Mouse (Mus musculus): ENCODE data around the gene Eef1akmt2. TPM values are rescaled to one million over a fixed set of nuclear protein-coding genes. Genes with fewer than 3 reads are reported as not detected.

The Eef1akmt2 gene
- total RNA-seq, 1 experiment from 2014 or later: 86.3 TPM

GRCm38 (mm10) chr7:132817056-132817455 lies 35.4 kb downstream of the Eef1akmt2 start:
- ATAC-seq (replicated peaks in 1 of 2; ENCODE audit: insufficient read depth in 1 of 2, low FRiP score in 2 of 2, low TSS enrichment in 1 of 2, low read depth in 1 of 2, poor library complexity in 2 of 2, severe bottlenecking in 2 of 2): no peak

GRCm38 (mm10) chr7:132816528-132816927 lies 35.9 kb downstream of the Eef1akmt2 start:
- ATAC-seq (replicated peaks in 1 of 2; ENCODE audit: insufficient read depth in 1 of 2, low FRiP score in 2 of 2, low TSS enrichment in 1 of 2, low read depth in 1 of 2, poor library complexity in 2 of 2, severe bottlenecking in 2 of 2): no peak

DNA sequence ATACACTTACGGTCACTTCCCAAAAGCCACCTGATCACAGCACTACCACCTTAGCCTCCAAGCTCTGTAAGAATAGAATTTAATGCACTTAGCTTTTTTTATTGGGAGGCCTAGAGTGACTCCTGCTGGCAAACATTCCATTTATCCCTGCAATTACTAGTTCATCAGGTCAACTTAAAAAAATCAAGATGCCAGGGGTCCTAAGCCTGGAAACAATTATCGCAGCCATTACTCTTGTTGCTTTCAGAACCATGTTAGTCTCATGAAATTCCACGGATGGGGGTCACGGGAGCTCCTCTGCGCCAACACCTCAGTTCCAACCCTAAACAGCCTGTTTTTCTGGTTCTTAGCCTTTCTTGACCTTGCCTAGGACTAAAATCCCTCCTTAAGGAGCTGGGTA lies 37.4 kb downstream of the Eef1akmt2 start:
- no peak for ATAC-seq (replicated peaks in 1 of 2; ENCODE audit: insufficient read depth in 1 of 2, low FRiP score in 2 of 2, low TSS enrichment in 1 of 2, low read depth in 1 of 2, poor library complexity in 2 of 2, severe bottlenecking in 2 of 2)

DNA sequence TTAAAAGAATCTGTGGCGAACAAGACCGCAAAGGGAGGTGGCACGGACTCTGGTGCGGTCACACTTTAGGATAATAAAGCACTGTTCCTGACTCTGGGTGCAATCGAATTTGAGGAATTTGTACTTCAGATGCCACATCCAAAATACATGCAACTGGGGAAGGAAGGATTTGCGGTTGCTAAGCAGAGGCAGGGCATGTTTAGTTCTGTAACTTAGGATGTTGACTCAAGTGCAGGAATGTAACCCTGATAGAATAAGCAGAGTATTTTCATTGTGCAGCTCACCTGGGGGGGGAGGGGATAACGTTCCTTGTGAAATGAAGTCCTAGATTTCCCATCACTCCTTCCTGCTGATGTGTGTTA lies 38.4 kb downstream of the Eef1akmt2 start:
- ATAC-seq (replicated peaks in 1 of 2; ENCODE audit: insufficient read depth in 1 of 2, low FRiP score in 2 of 2, low TSS enrichment in 1 of 2, low read depth in 1 of 2, poor library complexity in 2 of 2, severe bottlenecking in 2 of 2): no peak

DNA sequence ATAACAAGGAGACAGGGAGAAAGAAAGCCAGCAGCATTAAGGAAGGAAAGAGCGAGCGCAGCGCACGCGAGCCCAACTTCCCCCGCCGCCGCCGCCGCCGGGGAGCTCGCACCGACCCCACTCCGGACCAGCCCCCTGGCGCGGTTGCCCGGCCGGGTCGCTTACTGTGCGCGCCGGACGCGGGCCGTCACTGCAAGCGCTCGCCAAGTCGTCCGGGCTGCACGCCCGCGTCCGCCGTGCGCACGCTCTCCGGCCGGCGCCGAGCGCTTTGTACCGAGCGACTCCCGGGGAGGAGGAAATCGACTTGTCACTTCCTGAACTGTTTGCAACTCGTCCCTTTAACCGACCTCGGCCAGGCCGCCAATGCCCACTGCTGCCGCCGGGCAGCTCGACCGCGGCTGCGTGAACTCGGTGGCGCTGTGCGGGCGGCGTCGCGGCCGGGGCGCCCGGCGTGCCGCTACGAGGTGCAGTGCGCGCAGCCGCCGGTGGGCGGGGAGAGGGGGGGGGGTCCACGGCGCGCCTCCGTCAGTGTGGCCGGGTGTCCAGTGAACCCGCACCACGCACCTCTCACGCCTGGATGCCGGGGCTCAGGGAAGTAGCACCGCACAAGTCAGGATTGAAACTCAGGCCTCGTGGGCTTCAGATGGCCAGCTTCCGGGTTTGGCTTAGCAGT lies 38.9 kb downstream of the Eef1akmt2 start, which contains the start of gene Fam53b:
TSS of gene Fam53b (minus strand) at position 471 of the 673 bp plus-strand sequence.
- ATAC-seq (replicated peaks in 1 of 2; ENCODE audit: insufficient read depth in 1 of 2, low FRiP score in 2 of 2, low TSS enrichment in 1 of 2, low read depth in 1 of 2, poor library complexity in 2 of 2, severe bottlenecking in 2 of 2): peak; percentile 5 to 38; a peak in 1 of 4 replicates

DNA sequence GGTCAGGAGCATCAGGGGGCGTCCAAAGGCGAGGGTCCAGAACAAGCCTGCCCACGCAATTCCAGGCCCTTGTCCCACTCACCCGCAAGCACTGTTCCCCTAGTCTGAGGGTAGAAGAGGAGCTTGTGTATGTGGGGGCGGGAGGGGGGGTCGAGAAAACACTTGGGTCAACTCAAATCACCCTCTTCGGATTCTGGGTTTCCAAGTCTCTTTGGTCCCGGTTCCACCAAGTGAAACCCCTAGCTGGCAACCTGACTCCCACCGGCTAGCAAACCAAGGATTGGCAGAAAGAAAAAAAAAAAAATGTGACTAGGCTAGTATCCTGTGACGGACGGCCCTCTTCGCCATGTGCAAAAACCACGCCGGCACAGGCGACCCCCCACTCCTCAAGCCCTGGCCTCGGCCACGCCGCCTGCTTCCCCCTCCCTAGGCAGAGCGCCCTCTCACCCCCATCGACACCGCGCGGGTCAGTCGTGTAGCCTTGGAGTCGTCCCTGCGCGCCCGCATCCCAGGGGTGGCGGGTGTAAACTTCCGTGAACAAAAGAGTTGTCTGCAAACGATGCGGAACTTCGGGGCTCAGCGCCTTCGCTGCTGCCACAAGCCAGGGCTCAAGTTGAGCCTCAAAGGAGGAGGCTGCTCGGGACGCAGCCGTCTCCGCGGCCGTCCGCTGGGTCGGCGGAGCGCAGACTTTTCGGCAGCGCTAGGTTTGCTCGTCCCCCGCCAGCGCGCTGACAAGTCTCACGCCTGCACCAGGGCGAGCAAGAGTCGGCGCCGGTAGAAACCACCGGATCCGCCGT lies 39.7 kb downstream of the Eef1akmt2 start:
- peak; percentile 32 to 62 for ATAC-seq (replicated peaks in 1 of 2; ENCODE audit: insufficient read depth in 1 of 2, low FRiP score in 2 of 2, low TSS enrichment in 1 of 2, low read depth in 1 of 2, poor library complexity in 2 of 2, severe bottlenecking in 2 of 2)

GRCm38 (mm10) chr7:132811716-132812618 lies 40.5 kb downstream of the Eef1akmt2 start:
- ATAC-seq (replicated peaks in 1 of 2; ENCODE audit: insufficient read depth in 1 of 2, low FRiP score in 2 of 2, low TSS enrichment in 1 of 2, low read depth in 1 of 2, poor library complexity in 2 of 2, severe bottlenecking in 2 of 2): peak in 1 of 2 experiments; percentile 19; a peak in 1 of 4 replicates

- peak; percentile 62 to 76 for ATAC-seq (replicated peaks in 1 of 2; ENCODE audit: insufficient read depth in 1 of 2, low FRiP score in 2 of 2, low TSS enrichment in 1 of 2, low read depth in 1 of 2, poor library complexity in 2 of 2, severe bottlenecking in 2 of 2)
Observed at GRCm38 (mm10) chr7:132810879-132811278, 41.6 kb downstream of the Eef1akmt2 start.

DNA sequence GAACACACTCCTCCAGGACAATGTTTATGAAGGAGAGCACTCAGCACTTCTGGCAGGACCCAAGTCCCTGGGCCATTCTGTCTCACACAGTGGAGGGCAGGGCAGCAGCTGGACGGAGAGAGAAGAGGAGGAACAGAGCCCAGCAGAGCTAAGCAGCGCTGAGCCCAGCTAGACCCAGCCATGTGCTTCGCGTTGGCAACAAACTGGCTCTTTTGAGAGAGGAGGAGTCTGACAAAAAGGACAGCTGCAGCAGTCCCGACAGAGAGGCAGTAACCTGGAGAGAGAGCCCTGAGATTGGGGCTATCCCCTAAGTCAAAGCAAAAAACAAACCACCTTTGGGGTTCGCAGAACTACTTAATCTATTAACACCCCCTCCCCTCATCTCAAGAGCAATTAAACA lies 42.1 kb downstream of the Eef1akmt2 start:
- no peak for ATAC-seq (replicated peaks in 1 of 2; ENCODE audit: insufficient read depth in 1 of 2, low FRiP score in 2 of 2, low TSS enrichment in 1 of 2, low read depth in 1 of 2, poor library complexity in 2 of 2, severe bottlenecking in 2 of 2)

DNA sequence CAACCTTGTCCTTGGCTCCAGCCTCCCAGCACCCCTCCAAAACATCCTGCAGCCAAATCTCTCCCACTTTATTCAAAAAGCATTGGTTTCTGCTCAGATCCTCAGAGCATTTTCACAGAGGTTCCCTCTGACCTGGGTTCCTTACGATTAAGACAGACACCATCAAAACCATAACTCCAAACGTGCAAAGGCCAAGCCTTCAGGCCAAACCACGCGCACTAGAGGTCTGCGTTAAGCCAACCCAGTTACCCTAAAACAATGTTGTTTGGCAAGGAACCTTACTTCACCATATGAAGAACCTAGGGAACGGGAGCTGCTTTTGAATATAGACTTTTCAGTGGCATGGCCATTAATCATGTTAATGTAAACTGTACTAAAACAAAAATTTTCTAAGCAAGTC lies 42.8 kb downstream of the Eef1akmt2 start:
- no peak for ATAC-seq (replicated peaks in 1 of 2; ENCODE audit: insufficient read depth in 1 of 2, low FRiP score in 2 of 2, low TSS enrichment in 1 of 2, low read depth in 1 of 2, poor library complexity in 2 of 2, severe bottlenecking in 2 of 2)

GRCm38 (mm10) chr7:132808841-132809682 lies 43.4 kb downstream of the Eef1akmt2 start:
- no peak for ATAC-seq (replicated peaks in 1 of 2; ENCODE audit: insufficient read depth in 1 of 2, low FRiP score in 2 of 2, low TSS enrichment in 1 of 2, low read depth in 1 of 2, poor library complexity in 2 of 2, severe bottlenecking in 2 of 2)

DNA sequence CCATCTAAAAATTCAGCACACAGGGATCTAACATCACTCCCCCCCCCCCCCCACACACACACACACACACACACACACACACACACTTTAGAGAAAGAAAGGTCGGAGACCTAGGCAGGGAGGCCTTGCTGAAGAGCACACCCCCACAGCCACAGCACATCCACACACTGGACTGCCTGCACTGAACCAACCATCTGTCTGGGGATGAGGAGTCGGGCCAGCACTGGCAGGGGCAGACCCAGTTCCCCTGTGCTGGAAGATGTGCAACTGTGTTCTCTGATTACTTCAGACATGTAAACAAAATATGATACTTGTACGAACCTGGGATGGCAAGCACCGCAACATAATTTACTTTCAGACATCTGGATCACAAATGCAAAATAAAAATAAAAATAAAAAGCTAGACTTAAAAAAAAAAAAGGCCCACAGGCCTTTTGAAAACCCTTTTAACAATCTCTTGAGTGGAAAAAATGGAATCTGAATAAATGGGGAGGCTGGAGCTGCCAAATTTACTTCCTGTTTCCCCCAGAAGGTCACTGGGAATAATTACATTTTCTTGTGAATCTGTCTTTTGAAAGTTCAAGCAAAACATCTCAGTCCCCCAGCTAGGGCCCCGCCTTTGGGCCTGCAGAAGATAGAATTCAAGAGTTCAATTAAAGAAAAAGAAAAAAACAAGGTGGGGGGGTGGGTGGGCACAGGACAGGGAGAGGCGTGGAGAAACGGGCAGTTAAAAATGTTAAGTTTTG lies 44.2 kb downstream of the Eef1akmt2 start:
- ATAC-seq (replicated peaks in 1 of 2; ENCODE audit: insufficient read depth in 1 of 2, low FRiP score in 2 of 2, low TSS enrichment in 1 of 2, low read depth in 1 of 2, poor library complexity in 2 of 2, severe bottlenecking in 2 of 2): no peak

DNA sequence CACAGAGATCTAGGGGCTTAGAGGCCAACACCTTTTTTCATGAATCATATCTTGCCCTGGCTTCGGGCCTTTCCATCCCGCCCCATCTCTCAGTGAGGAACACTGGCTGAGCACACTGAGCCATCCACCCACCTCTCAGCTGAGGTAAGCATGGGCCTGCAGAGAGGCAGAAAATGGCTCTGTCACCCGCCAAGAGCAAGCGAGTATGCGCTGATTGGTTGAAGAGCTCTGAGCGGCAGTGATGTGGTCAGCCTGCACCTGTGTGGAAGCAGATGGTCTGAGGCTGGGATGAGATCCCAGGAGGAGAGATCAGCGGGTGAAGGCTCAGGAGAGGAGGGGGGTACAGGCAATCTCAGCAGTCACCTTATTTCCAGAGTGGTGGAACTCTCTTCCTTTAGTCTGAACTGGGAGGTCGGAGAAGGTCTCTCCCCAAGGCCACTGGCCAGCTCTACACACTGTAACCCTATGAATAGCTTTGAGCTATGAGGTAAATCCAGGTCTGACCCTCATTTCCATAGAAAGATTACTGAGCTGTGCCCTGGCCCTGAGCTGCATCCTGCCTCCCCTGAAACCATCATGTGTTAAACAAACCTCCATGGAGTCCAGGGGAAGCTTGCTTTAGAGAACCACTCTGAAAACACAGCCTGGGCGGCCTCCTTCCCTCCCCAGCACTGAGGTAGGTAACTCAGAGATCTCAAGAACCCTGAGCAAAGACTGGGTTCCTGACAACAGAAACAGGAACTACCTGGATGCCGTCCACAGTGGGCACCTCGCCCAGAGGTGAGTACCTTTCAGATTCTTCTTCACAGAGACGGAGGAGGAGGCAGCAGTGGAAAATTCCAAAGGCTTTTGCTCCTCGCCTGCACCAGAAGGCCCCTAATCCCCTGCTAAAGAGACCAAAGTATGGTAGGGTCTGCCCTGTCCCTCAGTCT lies 45.3 kb downstream of the Eef1akmt2 start:
- no peak for ATAC-seq (replicated peaks in 1 of 2; ENCODE audit: insufficient read depth in 1 of 2, low FRiP score in 2 of 2, low TSS enrichment in 1 of 2, low read depth in 1 of 2, poor library complexity in 2 of 2, severe bottlenecking in 2 of 2)

- no peak for ATAC-seq (replicated peaks in 1 of 2; ENCODE audit: insufficient read depth in 1 of 2, low FRiP score in 2 of 2, low TSS enrichment in 1 of 2, low read depth in 1 of 2, poor library complexity in 2 of 2, severe bottlenecking in 2 of 2)
Observed at GRCm38 (mm10) chr7:132806286-132806685, 46.2 kb downstream of the Eef1akmt2 start.

DNA sequence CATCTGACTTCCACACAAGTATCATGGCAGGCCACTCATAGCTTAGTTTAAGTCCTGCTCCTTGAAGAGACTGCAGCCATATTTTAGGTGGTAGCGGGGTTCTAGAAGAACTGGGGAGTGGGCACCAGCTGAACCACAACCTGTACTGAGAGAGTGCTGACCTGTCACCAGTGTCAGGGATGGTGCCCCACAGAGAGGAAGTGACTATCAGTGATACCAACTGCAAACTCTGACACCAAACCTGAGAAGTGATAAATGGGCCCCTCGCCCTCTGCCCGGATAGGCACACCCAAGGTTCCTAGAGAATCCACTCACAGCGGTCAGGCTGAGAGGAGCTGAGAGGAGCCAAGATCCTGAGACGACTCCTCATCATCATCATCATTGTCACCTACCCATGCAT lies 47.5 kb downstream of the Eef1akmt2 start:
- ATAC-seq (replicated peaks in 1 of 2; ENCODE audit: insufficient read depth in 1 of 2, low FRiP score in 2 of 2, low TSS enrichment in 1 of 2, low read depth in 1 of 2, poor library complexity in 2 of 2, severe bottlenecking in 2 of 2): no peak

All from hematopoietic stem cell, adult 5-6 weeks (primary cell).